Mouse (Mus musculus) cerebellum, adult 2 months (tissue): ENCODE results near the gene Batf3. TPM values are rescaled to one million over a fixed set of nuclear protein-coding genes. Genes with fewer than 3 reads are reported as not detected.
"Not testable (repeated sequence)": the region's sequence is repeated elsewhere in the genome, so short reads cannot be mapped to it uniquely, and the experiment has no call there.

Source experiments
- DNase-seq, 2 experiments: peaks; one replicate each; pipeline ENCODE4 v3.0.0; 2021
- H3K27ac ChIP-seq: fragments of 200-500 bp; 2 replicates; pipeline ENCODE4 v1.5.1; 2012; ENCODE audit warnings: low read length, control low read depth, inconsistent platforms; ENCODE audit not compliant: insufficient read depth
- H3K27me3 ChIP-seq: fragments of 200-500 bp; 2 replicates; pipeline ENCODE4 v1.6.1; 2012; ENCODE audit warnings: inconsistent platforms, mild to moderate bottlenecking, low read length, moderate library complexity; ENCODE audit not compliant: control insufficient read depth, insufficient read depth
- H3K4me1 ChIP-seq: fragments of 200-500 bp; 2 replicates; pipeline ENCODE4 v1.6.1; 2011; ENCODE audit warnings: low read length; ENCODE audit not compliant: control insufficient read depth, insufficient read depth
- H3K4me3 ChIP-seq: fragments of 200-500 bp; replicated peaks from 2 replicates; pipeline ENCODE3; 2011; ENCODE audit warnings: mild to moderate bottlenecking, low read depth, low read length, control low read depth; ENCODE audit not compliant: insufficient read depth
- CTCF ChIP-seq: fragments of 200-500 bp; IDR thresholded peaks from 2 replicates; pipeline ENCODE4 v1.5.1; 2011; ENCODE audit warnings: low read depth, mild to moderate bottlenecking, control low read depth, low read length, moderate library complexity, borderline replicate concordance; ENCODE audit not compliant: insufficient read depth
- POLR2A ChIP-seq: fragments of 200-500 bp; IDR thresholded peaks from 2 replicates; pipeline ENCODE4 v1.6.1; 2011; ENCODE audit warnings: low read length, control low read depth, borderline replicate concordance; ENCODE audit not compliant: insufficient read depth
- WGBS: fragments of 180-500 bp; shearing (Covaris S2); methylation state at CpG from one replicate; pipeline ENCODE4 v1.1.7; 2018; 5-methylcytosine and 5-hydroxymethylcytosine counted together
- polyA plus RNA-seq: library from polyadenylated mRNA; depleted of rRNA; stranded (reverse); fragments of >200 nt; gene quantifications from 2 replicates; pipeline ENCODE4 v1.2.3, GENCODE M21; 2012; rRNA removed

Gene Batf3
- polyA plus RNA-seq, 1 experiment, result 0.85 TPM

DNA sequence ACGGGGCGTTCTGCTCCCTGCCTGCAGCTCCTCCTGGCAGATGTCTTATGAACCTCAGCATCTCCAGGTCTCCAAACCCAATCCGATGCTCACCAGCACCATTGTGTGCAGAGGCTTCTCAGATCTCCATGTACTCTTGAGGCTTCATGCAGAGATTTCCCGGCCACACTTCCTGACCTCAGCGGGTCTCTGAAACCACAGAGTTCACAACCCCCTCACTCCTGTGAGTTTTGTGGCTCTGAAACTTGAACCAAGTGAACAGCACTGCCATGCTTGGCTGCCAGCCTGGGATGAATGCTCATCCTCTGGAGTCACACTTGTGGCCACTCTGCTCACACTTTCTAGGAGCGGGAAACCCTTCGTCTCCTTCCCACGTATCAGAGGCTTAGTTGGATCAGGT is 43.3 kb downstream of the Batf3 start:
- no peak for DNase-seq
- Histone ChIP-seq H3K4me3 (no peak overlapping the region), H3K4me1 (no peaks in the 10 kb centered on the region), H3K27ac (no peak overlapping the region), H3K27me3 (no peaks in the 10 kb centered on the region)
- 76% methylated on average over 8 of the region's 8 CpGs for WGBS
- TF ChIP-seq CTCF (no peak), POLR2A (no peak)

- not testable (repeated sequence) for DNase-seq, H3K4me1 ChIP-seq, H3K27ac ChIP-seq, H3K4me3 ChIP-seq, H3K27me3 ChIP-seq
- 78% methylated on average over 5 of the region's 5 CpGs for WGBS
These were observed 51.8 kb downstream of the Batf3 start for GRCm38 (mm10) chr1:191149489-191149888.

DNA sequence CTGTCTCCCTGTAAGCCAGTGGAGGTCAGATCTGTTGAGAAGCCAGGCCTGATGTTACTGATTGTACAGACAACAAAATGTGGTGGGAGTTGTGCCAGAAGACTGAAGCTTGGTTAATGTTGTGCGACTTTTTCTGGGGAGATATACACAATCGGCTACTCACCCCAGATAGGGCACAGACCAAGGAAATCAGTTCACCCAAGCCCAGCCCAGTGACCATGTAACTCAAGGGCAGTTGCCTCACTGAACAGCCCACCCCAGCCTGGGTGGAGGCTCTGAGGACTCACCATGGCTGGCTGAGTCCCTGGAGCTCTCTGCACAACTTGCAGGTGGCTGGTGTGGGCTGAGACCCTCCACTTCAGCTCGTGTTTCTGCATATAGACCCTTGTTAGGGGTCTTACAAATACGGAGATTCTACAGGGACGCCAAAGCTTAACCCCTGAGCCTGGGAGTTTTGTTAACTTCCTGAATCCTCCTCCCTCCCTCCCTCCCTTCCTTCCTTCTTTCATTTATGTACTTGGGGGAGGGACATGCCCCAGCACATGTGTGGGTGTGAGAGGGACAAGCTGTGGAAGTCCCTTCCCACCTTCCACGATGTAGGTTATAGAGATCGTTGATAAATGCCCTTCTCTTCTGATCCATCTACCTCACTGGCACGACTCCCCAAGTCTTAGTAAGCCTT is 53.4 kb downstream of the Batf3 start:
- no peaks in the 10 kb centered on the region for H3K27me3 ChIP-seq
- WGBS, result 75% methylated on average over 8 of the region's 8 CpGs
- no peaks in the 10 kb centered on the region for H3K4me1 ChIP-seq
- no peak overlapping the region for H3K4me3 ChIP-seq
- H3K27ac ChIP-seq, result no peak overlapping the region
- DNase-seq, result no peak
- TF ChIP-seq CTCF (no peak), POLR2A (no peak)

GRCm38 (mm10) chr1:191153052-191153451 is 55.4 kb downstream of the Batf3 start:
- H3K27ac ChIP-seq, result no peak overlapping the region
- no peak for TF ChIP-seq POLR2A
- peak; percentile 76 for TF ChIP-seq CTCF

GRCm38 (mm10) chr1:191154314-191154713 is 56.7 kb downstream of the Batf3 start:
- H3K4me3 ChIP-seq, result no peak overlapping the region

More at GRCm38 (mm10) chr1:191153052-191153451, 55.4 kb downstream of the Batf3 start:
- DNase-seq, result peak; percentile 17 to 44
- H3K27me3 ChIP-seq, result no peaks in the 10 kb centered on the region
- H3K4me1 ChIP-seq, result no peaks in the 10 kb centered on the region
- H3K4me3 ChIP-seq, result no peak overlapping the region
- 16% methylated on average over 4 of the region's 4 CpGs for WGBS

More at GRCm38 (mm10) chr1:191154314-191154713, 56.7 kb downstream of the Batf3 start:
- no peaks in the 10 kb centered on the region for H3K27me3 ChIP-seq
- H3K27ac ChIP-seq, result no peak overlapping the region
- 63% methylated on average over 3 of the region's 3 CpGs for WGBS
- no peak for TF ChIP-seq CTCF
- TF ChIP-seq POLR2A, result no peak
- no peak for DNase-seq
- H3K4me1 ChIP-seq, result no peaks in the 10 kb centered on the region

Other genes with a start within 250 kb of the Batf3 start
- gene Rps6kc1, start 186.1 kb upstream of the Batf3 start, polyA plus RNA-seq, result 23.4 and 24.3 TPM in 2 replicates
- 50.1 and 50.7 TPM in 2 replicates for gene Angel2, start 172.7 kb upstream of the Batf3 start, polyA plus RNA-seq
- gene Vash2, start 118.6 kb upstream of the Batf3 start, polyA plus RNA-seq, result 3.0 TPM in 2 replicates
- gene Flvcr1, start 71.7 kb upstream of the Batf3 start, polyA plus RNA-seq, result 24.0 and 24.3 TPM in 2 replicates
- gene Spata45, start 61.2 kb upstream of the Batf3 start, polyA plus RNA-seq, result not detected in 2 replicates
- 54.4 and 57.9 TPM in 2 replicates for gene Tatdn3, start 34.9 kb upstream of the Batf3 start, polyA plus RNA-seq
- gene Nsl1, start 34.8 kb upstream of the Batf3 start, polyA plus RNA-seq, result 0.57 and 0.59 TPM in 2 replicates
- gene Fam71a, start 67.0 kb downstream of the Batf3 start, polyA plus RNA-seq, result not detected in 2 replicates
- gene Atf3, start 120.2 kb downstream of the Batf3 start, polyA plus RNA-seq, result 1.00 and 1.1 TPM in 2 replicates
- gene Nenf, start 220.3 kb downstream of the Batf3 start, polyA plus RNA-seq, result 150 and 156 TPM in 2 replicates
- 11.5 and 13.4 TPM in 2 replicates for gene Tmem206, start 228.1 kb downstream of the Batf3 start, polyA plus RNA-seq